Mouse (Mus musculus) olfactory bulb, adult 2 months (tissue): ENCODE measurements around the gene Rai2.

Experiments used
- CTCF ChIP-seq: fragments of 200-500 bp; IDR thresholded peaks from 2 replicates; pipeline ENCODE4 v1.5.1; 2012; ENCODE audit warnings: low read depth, mild to moderate bottlenecking, low read length, moderate library complexity; ENCODE audit not compliant: insufficient read depth
- POLR2A ChIP-seq: fragments of 200-500 bp; IDR thresholded peaks from 2 replicates; pipeline ENCODE4 v1.6.1; 2012; ENCODE audit warnings: mild to moderate bottlenecking, low read depth, low read length, moderate library complexity; ENCODE audit not compliant: insufficient read depth

DNA sequence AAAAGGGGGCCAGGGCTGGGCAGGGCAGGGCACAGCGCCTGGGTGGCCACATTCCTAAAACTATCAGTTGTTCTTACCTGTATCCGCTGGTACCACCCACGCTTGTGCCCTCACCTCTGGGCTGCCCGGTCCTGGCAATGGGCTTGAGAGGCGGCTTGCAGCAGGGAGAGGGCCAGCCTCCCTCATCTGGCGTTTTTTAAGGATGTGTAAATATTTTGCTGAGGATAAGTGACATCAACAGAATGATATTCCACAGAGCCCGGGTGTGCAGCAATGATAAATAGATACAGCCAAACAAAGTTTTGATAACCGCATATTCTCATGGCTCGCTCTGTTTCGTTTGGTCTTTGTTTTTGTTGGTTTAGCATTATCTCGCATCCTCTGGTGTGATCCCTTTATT, 1.7 kb downstream of the Rai2 start:
- TF ChIP-seq POLR2A, result no peak
- TF ChIP-seq CTCF, result no peak
